Mouse (Mus musculus) left cerebral cortex, adult 2 months (tissue): ENCODE results near the gene Gm10392. TPM values are rescaled to one million over a fixed set of nuclear protein-coding genes. Genes with fewer than 3 reads are reported as not detected.

Experiments used
- DNase-seq, 2 experiments: peaks; one replicate each; pipeline ENCODE4 v3.0.0; 2021 to 2022; ENCODE audit warnings: low spot score in 2 of 2, mixed read lengths in 1 of 2; ENCODE audit errors: extremely low spot score in 1 of 2
- H3K27ac ChIP-seq: fragments of 200-600 bp; 2 replicates; pipeline ENCODE4 v1.8.1; 2022
- H3K4me3 ChIP-seq: fragments of 200-600 bp; 2 replicates; pipeline ENCODE4 v1.8.1; 2022
- CTCF ChIP-seq: fragments of 200-600 bp; IDR thresholded peaks from 2 replicates; pipeline ENCODE4 v1.8.1; 2022; ENCODE audit warnings: antibody characterized with exemption, mild to moderate bottlenecking, moderate library complexity
- intact Hi-C: fragments of 180-260 bp; cut with DNase I; formaldehyde crosslinking; loops from one replicate; pipeline ENCODE4 v1.15.1; 2025
- total RNA-seq, 2 experiments: library from RNA; stranded (reverse); gene quantifications; 2 replicates each; pipeline ENCODE4 v1.2.3; 2021

Gene Gm10392
- total RNA-seq, 2 experiments from 2014 or later = not detected

GRCm38 (mm10) chr11:77515637-77516552 lies 3.1 kb downstream of the Gm10392 start, which contains the start of gene Trp53i13:
TSS of gene Trp53i13 (minus strand) at chr11:77515980.
- TF ChIP-seq CTCF = no peak
- intact Hi-C loops = no loop called here
- DNase-seq = no peak
- Histone ChIP-seq H3K27ac (no peak within 1 kb of the TSS), H3K4me3 (peak within 1 kb of the TSS; percentile 48)

- intact Hi-C loops = no loop called here
- peak within 1 kb of the TSS; percentile 48 for H3K4me3 ChIP-seq
- TF ChIP-seq CTCF = no peak; the same call in 1 of the 2 replicates
These were observed 4.0 kb downstream of the Gm10392 start, which contains the start of gene Abhd15 for GRCm38 (mm10) chr11:77514832-77515636. TSS of gene Abhd15 (plus strand) at chr11:77515121.

GRCm38 (mm10) chr11:77514281-77514831 lies 4.6 kb downstream of the Gm10392 start:
- intact Hi-C loops = no loop called here
- Histone ChIP-seq H3K27ac (0 out of 2 replicates have a peak overlapping the region, but pooled peaks have one; percentile 13), H3K4me3 (peak overlapping the region; percentile 48)
- no peak for TF ChIP-seq CTCF
- DNase-seq = no peak

More at GRCm38 (mm10) chr11:77514832-77515636, 4.0 kb downstream of the Gm10392 start, which contains the start of gene Abhd15:
- 0 out of 2 replicates have a peak within 1 kb of the TSS, but pooled peaks have one; percentile 13 for H3K27ac ChIP-seq
- peak in 1 of 2 experiments; percentile 66 for DNase-seq

GRCm38 (mm10) chr11:77513811-77514170 lies 5.2 kb downstream of the Gm10392 start:
- H3K27ac ChIP-seq = peak overlapping the region; percentile 40; the same call in 1 of the 2 replicates
- H3K4me3 ChIP-seq = peak overlapping the region; percentile 47
- TF ChIP-seq CTCF = no peak
- intact Hi-C loops = no loop called here
- no peak for DNase-seq

GRCm38 (mm10) chr11:77512891-77513810 lies 5.8 kb downstream of the Gm10392 start:
- TF ChIP-seq CTCF = no peak; the same call in 1 of the 2 replicates
- intact Hi-C loops = no loop called here
- DNase-seq = peak in 1 of 2 experiments; percentile 79
- Histone ChIP-seq H3K4me3 (peak overlapping the region; percentile 76), H3K27ac (peak overlapping the region; percentile 53; the same call in 1 of the 2 replicates)

GRCm38 (mm10) chr11:77511336-77511735 lies 7.7 kb downstream of the Gm10392 start:
- TF ChIP-seq CTCF = no peak
- H3K27ac ChIP-seq = no peak overlapping the region
- no peak for DNase-seq
- intact Hi-C loops = no loop called here
- no peak overlapping the region for H3K4me3 ChIP-seq

- TF ChIP-seq CTCF = peak; percentile 100
- Histone ChIP-seq H3K27ac (peak overlapping the region; percentile 67), H3K4me3 (peak overlapping the region; percentile 53)
- intact Hi-C loops = loop anchor here (5.0 to 10.0 kb wide), 2 partner anchors 119 to 286 kb away; no protein-coding TSS in a partner anchor
- DNase-seq = peak; percentile 84 to 85
These were observed 10.7 kb downstream of the Gm10392 start for GRCm38 (mm10) chr11:77508068-77509021.

GRCm38 (mm10) chr11:77507426-77507825 lies 11.6 kb downstream of the Gm10392 start:
- no peak overlapping the region for H3K27ac ChIP-seq
- TF ChIP-seq CTCF = no peak
- no peak overlapping the region for H3K4me3 ChIP-seq
- intact Hi-C loops = loop anchor here (5.0 to 10.0 kb wide), 2 partner anchors 120 to 287 kb away; no protein-coding TSS in a partner anchor
- DNase-seq = peak in 1 of 2 experiments; percentile 12

GRCm38 (mm10) chr11:77506941-77507340 lies 12.1 kb downstream of the Gm10392 start:
- no peak for DNase-seq
- TF ChIP-seq CTCF = no peak
- intact Hi-C loops = loop anchor here (5.0 to 10.0 kb wide), 2 partner anchors 120 to 288 kb away; no protein-coding TSS in a partner anchor
- Histone ChIP-seq H3K4me3 (no peak overlapping the region), H3K27ac (no peak overlapping the region)
